Mouse (Mus musculus): Measurements from ENCODE around the gene Gpr61.

DNA sequence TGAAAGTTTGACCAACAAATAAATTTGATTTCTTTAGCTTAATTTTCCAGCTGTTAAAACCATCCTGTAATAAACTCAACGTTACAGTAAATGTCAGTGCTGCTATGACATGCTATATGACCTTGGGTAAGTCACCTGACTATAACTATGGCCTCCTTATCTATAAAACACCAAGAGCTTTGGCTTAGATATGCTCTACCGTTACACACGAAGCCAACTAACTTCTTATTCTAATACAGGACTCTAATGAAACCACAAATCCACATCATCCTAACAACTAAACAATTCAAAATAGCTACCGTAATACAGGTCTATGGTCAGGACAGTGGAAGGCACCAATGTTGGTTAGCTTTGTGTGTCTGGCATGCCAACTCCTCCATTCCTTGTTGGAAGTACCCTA is 24.9 kb downstream of the Gpr61 start:
- TF ChIP-seq CTCF (IDR thresholded peaks at IDR 0.05; ENCODE audit: low read depth) (no peak), EP300 (IDR thresholded peaks at IDR 0.05; ENCODE audit: low read depth) (peak; percentile 56)

All from liver, embryonic 14.5 days (tissue).